Mouse (Mus musculus): Measurements from ENCODE around the gene Rfx2. TPM values are rescaled to one million over a fixed set of nuclear protein-coding genes. Genes with fewer than 3 reads are reported as not detected.
A peak's percentile ranks its signal among the peaks of the same experiment; 100 is the strongest.

Gene Rfx2
- polyA plus RNA-seq, 1 experiment from 2014 or later, result 4.8 TPM

DNA sequence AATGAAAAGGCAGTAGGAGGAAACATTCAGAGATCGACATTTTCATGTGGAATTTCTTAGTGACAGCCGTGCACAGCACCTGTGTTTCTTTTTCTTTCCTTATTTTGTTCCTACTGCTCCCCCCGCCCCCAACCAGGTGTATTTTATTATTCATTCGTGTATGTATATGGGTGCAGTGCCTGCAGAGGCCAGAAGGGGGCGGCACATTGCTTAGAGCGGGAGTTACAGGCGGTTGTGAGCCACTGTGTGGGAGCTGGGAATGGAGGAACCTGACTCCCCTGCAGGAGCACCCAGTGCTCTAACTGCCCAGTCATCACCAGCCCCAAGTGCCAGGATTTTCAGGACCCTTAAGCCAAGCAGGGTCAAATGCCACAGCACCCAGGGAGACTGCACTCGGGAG lies 94.3 kb downstream of the Rfx2 start:
- H3K36me3 ChIP-seq (ENCODE audit: control insufficient read depth, insufficient read depth, low read length), result no peaks in the 10 kb centered on the region
- no peaks in the 10 kb centered on the region for H3K4me1 ChIP-seq (ENCODE audit: control insufficient read depth, insufficient read depth, low read length)
- H3K9me3 ChIP-seq (ENCODE audit: control insufficient read depth, low read length), result no peaks in the 10 kb centered on the region
- H3K4me3 ChIP-seq (ENCODE audit: low read depth, low read length), result no peak overlapping the region
- no peak overlapping the region for H3K27ac ChIP-seq (ENCODE audit: low read depth, low read length)
- no peak overlapping the region for H3K4me2 ChIP-seq
- no peak for ATAC-seq (ENCODE audit: low FRiP score)
- WGBS, result 46% methylated on average over 8 of the region's 8 CpGs
- H3K9ac ChIP-seq (ENCODE audit: low read length), result no peak overlapping the region
- H3K27me3 ChIP-seq (ENCODE audit: control insufficient read depth, insufficient read depth, low read length), result no peaks in the 10 kb centered on the region
- DNase-seq (ENCODE audit: low spot score, missing footprints), result no peak

DNA sequence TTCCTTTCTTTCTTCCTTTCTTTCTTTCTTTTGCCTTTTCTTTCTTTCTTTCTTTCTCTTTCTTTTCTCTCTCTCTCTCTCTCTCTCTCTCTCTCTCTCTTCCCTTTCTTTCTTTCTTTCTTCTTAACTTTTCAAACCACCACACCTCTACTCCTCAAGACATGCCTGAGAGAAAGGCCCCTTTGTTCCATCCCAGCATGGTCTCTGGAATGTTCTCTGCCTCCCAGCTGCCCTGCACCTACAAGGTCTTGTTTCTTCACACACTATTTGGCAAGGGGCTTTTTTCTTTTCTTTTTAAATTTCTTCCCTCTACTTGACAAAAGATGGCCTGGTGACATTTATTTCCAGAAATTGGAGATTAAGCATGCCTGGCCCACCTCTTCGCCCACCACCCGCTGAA lies 101.2 kb downstream of the Rfx2 start:
- Histone ChIP-seq H3K36me3 (ENCODE audit: control insufficient read depth, insufficient read depth, low read length) (no peaks in the 10 kb centered on the region), H3K9me3 (ENCODE audit: control insufficient read depth, low read length) (no peaks in the 10 kb centered on the region), H3K4me3 (ENCODE audit: low read depth, low read length) (no peak overlapping the region), H3K9ac (ENCODE audit: low read length) (no peak overlapping the region), H3K4me1 (ENCODE audit: control insufficient read depth, insufficient read depth, low read length) (no peaks in the 10 kb centered on the region; the same call in 1 of the 2 replicates), H3K27me3 (ENCODE audit: control insufficient read depth, insufficient read depth, low read length) (no peaks in the 10 kb centered on the region), H3K27ac (ENCODE audit: low read depth, low read length) (no peak overlapping the region), H3K4me2 (no peak overlapping the region)
- 53% methylated on average over 2 of the region's 2 CpGs for WGBS
- no peak for DNase-seq (ENCODE audit: low spot score, missing footprints)
- no peak for ATAC-seq (ENCODE audit: low FRiP score)

DNA sequence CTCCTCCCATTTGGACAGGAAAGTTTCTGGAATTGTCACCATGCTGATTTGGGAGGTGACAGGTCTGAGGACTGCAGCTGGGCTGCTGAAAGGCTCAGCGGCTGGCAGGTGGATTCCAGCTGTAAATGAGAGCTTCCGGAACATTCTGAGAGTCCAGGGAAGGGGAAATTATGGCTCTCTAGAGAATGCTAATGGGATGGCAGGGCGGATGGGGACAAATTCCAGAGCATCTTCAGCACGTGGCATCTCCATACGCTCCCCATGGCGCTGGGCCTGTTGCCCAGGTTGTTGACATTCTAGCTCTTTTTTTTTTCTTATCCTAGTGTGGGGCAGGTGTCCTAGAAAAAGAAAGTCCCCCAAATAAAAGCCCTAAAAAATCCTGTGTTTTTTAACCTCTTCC lies 101.7 kb downstream of the Rfx2 start:
- H3K27ac ChIP-seq (ENCODE audit: low read depth, low read length), result no peak overlapping the region
- no peak for ATAC-seq (ENCODE audit: low FRiP score)

DNA sequence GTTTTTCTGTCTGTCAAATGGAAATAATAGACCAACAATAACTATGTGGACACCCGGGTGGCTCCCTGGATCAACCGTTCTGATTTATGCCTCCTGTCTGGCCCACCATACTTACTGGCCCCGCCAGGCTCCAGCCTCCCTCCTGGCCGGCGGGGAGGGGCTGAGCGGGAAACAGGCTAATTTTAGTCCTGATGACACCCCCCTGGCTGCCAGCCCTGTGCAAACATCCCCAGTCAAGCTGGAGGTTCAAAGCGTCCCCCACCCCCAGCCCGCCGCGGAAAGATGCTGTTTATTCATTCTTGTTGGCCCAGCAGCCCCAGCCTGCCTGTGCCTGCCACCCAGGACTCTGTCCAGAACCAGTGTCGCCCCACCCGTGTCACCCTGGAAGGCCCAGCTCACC lies 102.7 kb downstream of the Rfx2 start:
- no peak overlapping the region for H3K9ac ChIP-seq (ENCODE audit: low read length)
- no peak overlapping the region for H3K4me2 ChIP-seq
- WGBS, result 35% methylated on average over 12 of the region's 12 CpGs
- no peaks in the 10 kb centered on the region for H3K27me3 ChIP-seq (ENCODE audit: control insufficient read depth, insufficient read depth, low read length)
- ATAC-seq (ENCODE audit: low FRiP score) (no peak), DNase-seq (ENCODE audit: low spot score, missing footprints) (no peak)
- no peaks in the 10 kb centered on the region; the same call in 1 of the 2 replicates for H3K4me1 ChIP-seq (ENCODE audit: control insufficient read depth, insufficient read depth, low read length)
- H3K9me3 ChIP-seq (ENCODE audit: control insufficient read depth, low read length), result no peaks in the 10 kb centered on the region
- no peak overlapping the region for H3K27ac ChIP-seq (ENCODE audit: low read depth, low read length)
- no peak overlapping the region for H3K4me3 ChIP-seq (ENCODE audit: low read depth, low read length)
- peaks cover 2% of the 10 kb centered on the region for H3K36me3 ChIP-seq (ENCODE audit: control insufficient read depth, insufficient read depth, low read length)

More for the DNA sequence above, 101.7 kb downstream of the Rfx2 start:
- DNase-seq (ENCODE audit: low spot score, missing footprints), result no peak
- H3K36me3 ChIP-seq (ENCODE audit: control insufficient read depth, insufficient read depth, low read length), result no peaks in the 10 kb centered on the region
- 66% methylated on average over 6 of the region's 6 CpGs for WGBS
- H3K4me3 ChIP-seq (ENCODE audit: low read depth, low read length), result no peak overlapping the region
- no peaks in the 10 kb centered on the region for H3K27me3 ChIP-seq (ENCODE audit: control insufficient read depth, insufficient read depth, low read length)
- H3K4me2 ChIP-seq, result no peak overlapping the region
- no peaks in the 10 kb centered on the region; the same call in 1 of the 2 replicates for H3K4me1 ChIP-seq (ENCODE audit: control insufficient read depth, insufficient read depth, low read length)
- no peak overlapping the region for H3K9ac ChIP-seq (ENCODE audit: low read length)
- H3K9me3 ChIP-seq (ENCODE audit: control insufficient read depth, low read length), result no peaks in the 10 kb centered on the region

DNA sequence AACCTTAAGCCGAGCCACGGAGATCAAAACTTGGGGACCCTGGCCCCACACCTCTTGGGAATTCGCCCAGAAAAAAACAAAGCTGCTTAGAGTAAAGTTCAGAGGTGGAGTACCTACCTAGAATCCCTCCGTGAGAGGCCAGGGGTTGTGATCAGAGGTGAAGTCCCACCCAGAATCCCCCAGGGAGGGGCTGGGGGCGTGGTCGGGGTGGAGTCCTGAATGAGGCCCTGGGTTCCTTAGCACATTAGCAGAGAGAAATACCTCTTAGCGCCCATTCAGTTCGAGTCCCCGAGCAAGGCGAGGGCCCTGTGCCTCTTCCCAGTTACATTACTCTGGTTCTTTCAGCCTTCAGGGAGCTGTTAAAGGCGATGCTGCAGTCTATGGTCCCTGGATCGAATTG lies 103.2 kb downstream of the Rfx2 start:
- Histone ChIP-seq H3K27me3 (ENCODE audit: control insufficient read depth, insufficient read depth, low read length) (no peaks in the 10 kb centered on the region), H3K36me3 (ENCODE audit: control insufficient read depth, insufficient read depth, low read length) (peaks cover 4% of the 10 kb centered on the region), H3K9ac (ENCODE audit: low read length) (no peak overlapping the region), H3K27ac (ENCODE audit: low read depth, low read length) (no peak overlapping the region), H3K9me3 (ENCODE audit: control insufficient read depth, low read length) (no peaks in the 10 kb centered on the region), H3K4me2 (no peak overlapping the region), H3K4me1 (ENCODE audit: control insufficient read depth, insufficient read depth, low read length) (no peaks in the 10 kb centered on the region; the same call in 1 of the 2 replicates), H3K4me3 (ENCODE audit: low read depth, low read length) (no peak overlapping the region)
- WGBS, result 12% methylated on average over 12 of the region's 12 CpGs
- ATAC-seq (ENCODE audit: low FRiP score) (no peak), DNase-seq (ENCODE audit: low spot score, missing footprints) (no peak)

DNA sequence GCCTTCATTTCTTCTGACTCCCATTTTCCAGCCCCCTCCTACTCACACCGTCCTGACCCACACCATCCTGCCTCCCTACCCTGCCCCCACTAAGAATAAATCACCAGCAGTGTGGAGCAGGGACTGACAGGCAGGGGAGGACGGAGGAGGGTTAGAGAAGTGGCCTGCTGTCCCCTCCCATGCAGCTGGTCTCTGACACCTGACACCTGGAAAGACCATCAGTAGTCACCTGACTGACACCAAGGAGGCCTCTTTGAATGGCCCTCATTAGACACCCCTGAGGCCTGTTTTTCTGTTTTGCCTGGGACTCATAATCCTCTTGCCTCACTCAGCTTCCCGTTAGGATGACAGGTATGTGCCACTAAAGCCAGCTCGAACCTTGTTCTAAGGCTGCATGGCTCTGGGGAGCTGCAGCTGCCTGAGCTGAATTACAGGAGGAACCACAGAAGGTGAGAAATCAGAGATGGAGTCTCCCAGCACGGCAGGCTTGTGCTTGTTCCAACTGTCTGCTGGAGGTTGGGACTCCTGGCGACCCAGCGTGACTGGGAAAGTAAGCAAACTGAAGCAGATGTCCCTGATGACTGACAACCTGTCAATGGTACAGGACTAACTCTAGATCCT lies 103.7 kb downstream of the Rfx2 start:
- Histone ChIP-seq H3K9ac (ENCODE audit: low read length) (no peak overlapping the region), H3K27ac (ENCODE audit: low read depth, low read length) (no peak overlapping the region), H3K4me2 (no peak overlapping the region), H3K9me3 (ENCODE audit: control insufficient read depth, low read length) (no peaks in the 10 kb centered on the region), H3K4me1 (ENCODE audit: control insufficient read depth, insufficient read depth, low read length) (no peaks in the 10 kb centered on the region; the same call in 1 of the 2 replicates), H3K4me3 (ENCODE audit: low read depth, low read length) (no peak overlapping the region), H3K27me3 (ENCODE audit: control insufficient read depth, insufficient read depth, low read length) (no peaks in the 10 kb centered on the region), H3K36me3 (ENCODE audit: control insufficient read depth, insufficient read depth, low read length) (peaks cover 9% of the 10 kb centered on the region)
- WGBS, result 15% methylated on average over 7 of the region's 7 CpGs
- peak; percentile 75 for DNase-seq (ENCODE audit: low spot score, missing footprints)
- 0 out of 2 replicates have a peak, but pooled peaks have one; percentile 6 for ATAC-seq (ENCODE audit: low FRiP score)

Other genes with a start within 250 kb of the Rfx2 start
- gene Safb2, start 246.4 kb downstream of the Rfx2 start, polyA plus RNA-seq (2014; fragmentation: Nextera tagmentation; extraction: Ambion mirVana), result 45.8 and 46.5 TPM in 2 replicates
- 110 and 113 TPM in 2 replicates for gene Safb, start 246.2 kb downstream of the Rfx2 start, polyA plus RNA-seq (2014; fragmentation: Nextera tagmentation; extraction: Ambion mirVana)
- 182 and 195 TPM in 2 replicates for gene 2410015M20Rik, start 221.2 kb downstream of the Rfx2 start, polyA plus RNA-seq (2014; fragmentation: Nextera tagmentation; extraction: Ambion mirVana)
- 1,209 and 1,332 TPM in 2 replicates for gene Rpl36, start 217.6 kb downstream of the Rfx2 start, polyA plus RNA-seq (2014; fragmentation: Nextera tagmentation; extraction: Ambion mirVana)
- 44.6 and 48.9 TPM in 2 replicates for gene Lonp1, start 204.1 kb downstream of the Rfx2 start, polyA plus RNA-seq (2014; fragmentation: Nextera tagmentation; extraction: Ambion mirVana)
- 0.93 and 0.95 TPM in 2 replicates for gene Catsperd, start 202.9 kb downstream of the Rfx2 start, polyA plus RNA-seq (2014; fragmentation: Nextera tagmentation; extraction: Ambion mirVana)
- 108 and 112 TPM in 2 replicates for gene Ranbp3, start 157.7 kb downstream of the Rfx2 start, polyA plus RNA-seq (2014; fragmentation: Nextera tagmentation; extraction: Ambion mirVana)
- 323 and 337 TPM in 2 replicates for gene Ndufa11, start 113.2 kb downstream of the Rfx2 start, polyA plus RNA-seq (2014; fragmentation: Nextera tagmentation; extraction: Ambion mirVana)
- gene Vmac, start 113.0 kb downstream of the Rfx2 start, polyA plus RNA-seq (2014; fragmentation: Nextera tagmentation; extraction: Ambion mirVana), result 13.1 and 15.0 TPM in 2 replicates
- gene Nrtn, start 73.5 kb downstream of the Rfx2 start, polyA plus RNA-seq (2014; fragmentation: Nextera tagmentation; extraction: Ambion mirVana), result 7.4 and 9.1 TPM in 2 replicates
- 31.5 and 34.6 TPM in 2 replicates for gene Dus3l, start 66.3 kb downstream of the Rfx2 start, polyA plus RNA-seq (2014; fragmentation: Nextera tagmentation; extraction: Ambion mirVana)
- 0.54 and 1.0 TPM in 2 replicates for gene Prr22, start 60.8 kb downstream of the Rfx2 start, polyA plus RNA-seq (2014; fragmentation: Nextera tagmentation; extraction: Ambion mirVana)
- not detected in 2 replicates for gene Acsbg2, start 43.4 kb upstream of the Rfx2 start, polyA plus RNA-seq (2014; fragmentation: Nextera tagmentation; extraction: Ambion mirVana)
- 0.11 and 0.25 TPM in 2 replicates for gene 1700061G19Rik, start 44.5 kb upstream of the Rfx2 start, polyA plus RNA-seq (2014; fragmentation: Nextera tagmentation; extraction: Ambion mirVana)
- 26.3 and 29.0 TPM in 2 replicates for gene Mllt1, start 104.4 kb upstream of the Rfx2 start, polyA plus RNA-seq (2014; fragmentation: Nextera tagmentation; extraction: Ambion mirVana)
- not detected in 2 replicates for gene Acer1, start 151.1 kb upstream of the Rfx2 start, polyA plus RNA-seq (2014; fragmentation: Nextera tagmentation; extraction: Ambion mirVana)
- 131 and 137 TPM in 2 replicates for gene Clpp, start 159.3 kb upstream of the Rfx2 start, polyA plus RNA-seq (2014; fragmentation: Nextera tagmentation; extraction: Ambion mirVana)
- 34.1 and 36.4 TPM in 2 replicates for gene Alkbh7, start 166.3 kb upstream of the Rfx2 start, polyA plus RNA-seq (2014; fragmentation: Nextera tagmentation; extraction: Ambion mirVana)
- 0.97 TPM in 1 of 2 replicates, not detected in the other for gene Pspn, start 169.0 kb upstream of the Rfx2 start, polyA plus RNA-seq (2014; fragmentation: Nextera tagmentation; extraction: Ambion mirVana)
- gene Gtf2f1, start 180.3 kb upstream of the Rfx2 start, polyA plus RNA-seq (2014; fragmentation: Nextera tagmentation; extraction: Ambion mirVana), result 70.5 and 76.0 TPM in 2 replicates
- 0.19 and 0.32 TPM in 2 replicates for gene Gm17949, start 180.5 kb upstream of the Rfx2 start, polyA plus RNA-seq (2014; fragmentation: Nextera tagmentation; extraction: Ambion mirVana)
- 42.3 and 44.9 TPM in 2 replicates for gene Khsrp, start 200.5 kb upstream of the Rfx2 start, polyA plus RNA-seq (2014; fragmentation: Nextera tagmentation; extraction: Ambion mirVana)
- not detected in 2 replicates for gene Slc25a41, start 210.6 kb upstream of the Rfx2 start, polyA plus RNA-seq (2014; fragmentation: Nextera tagmentation; extraction: Ambion mirVana)
- 0.80 and 1.2 TPM in 2 replicates for gene Crb3, start 228.1 kb upstream of the Rfx2 start, polyA plus RNA-seq (2014; fragmentation: Nextera tagmentation; extraction: Ambion mirVana)
- 14.2 and 16.5 TPM in 2 replicates for gene Slc25a23, start 228.8 kb upstream of the Rfx2 start, polyA plus RNA-seq (2014; fragmentation: Nextera tagmentation; extraction: Ambion mirVana)
- gene Dennd1c, start 247.5 kb upstream of the Rfx2 start, polyA plus RNA-seq (2014; fragmentation: Nextera tagmentation; extraction: Ambion mirVana), result 2.2 and 2.7 TPM in 2 replicates

Data from midbrain, embryonic 11.5 days (tissue).